Mouse (Mus musculus): ENCODE results near the gene Atp5j.

- TF ChIP-seq CTCF (IDR thresholded peaks at IDR 0.05; ENCODE audit: extremely low read depth, insufficient read depth, low read length) (no peak), POLR2A (IDR thresholded peaks at IDR 0.05; ENCODE audit: extremely low read depth, insufficient read depth, low read length) (no peak)
These were observed 25.2 kb downstream of the Atp5j start for GRCm38 (mm10) chr16:84810254-84810653.

Data from cortical plate, adult 2 months (tissue).